ENCODE assay signal across 11 mouse cellular contexts in the genomic region with DNA sequence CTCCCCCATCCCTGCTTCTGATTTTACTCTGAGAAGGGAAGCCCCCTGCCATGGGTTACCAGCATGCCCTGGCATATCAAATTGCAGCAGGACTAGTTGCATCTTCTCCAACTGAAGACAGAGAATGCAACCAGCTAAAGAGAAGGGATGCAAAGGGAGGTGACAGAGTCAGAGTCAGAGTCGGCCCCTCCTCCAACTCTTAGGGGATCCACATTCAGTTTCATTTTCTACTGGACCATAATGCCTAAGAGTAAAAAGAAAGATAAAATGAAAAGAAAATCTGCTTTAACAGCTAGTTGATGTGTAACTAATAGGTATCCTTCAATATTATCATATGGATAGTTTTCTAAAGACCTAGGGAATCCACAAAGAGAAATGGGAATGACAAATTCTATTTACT.
"Had no signal": no experiment of that assay in that cellular context is flagged by ENCODE, and none has a peak within 500 bp of the region (broad histone marks: within the 10 kb centered on the region; RNA-seq: fewer than 3 reads in every experiment).

No protein-coding gene starts in this region.

- H3K4me3 ChIP-seq: limb, embryonic 13.5 days; midbrain, embryonic 10.5 days had no signal

- H3K9ac ChIP-seq: limb, embryonic 13.5 days; liver, embryonic 14.5 days had no signal

- ATAC-seq: midbrain, embryonic 16.5 days had no signal

- H3K27me3 ChIP-seq: limb, embryonic 13.5 days had no signal

- H3K4me2 ChIP-seq: limb, embryonic 13.5 days had no signal

- H3K36me3 ChIP-seq: limb, embryonic 13.5 days; midbrain, embryonic 10.5 days had no signal

- DNase-seq: kidney, adult 8-10 months; kidney, postnatal 36 days; lung, adult 18-20 months; lung, postnatal 36 days; thymus, adult 18-20 months; thymus, postnatal 36 days had no signal

- H3K27ac ChIP-seq: kidney, postnatal 0 days; limb, embryonic 13.5 days; liver, embryonic 14.5 days; midbrain, embryonic 10.5 days had no signal

- H3K4me1 ChIP-seq: midbrain, embryonic 10.5 days had no signal

- H3K9me3 ChIP-seq: limb, embryonic 13.5 days; midbrain, embryonic 10.5 days had no signal
